Mouse (Mus musculus) B cell, adult 2 months (primary cell): ENCODE measurements at regions not wholly inside any gene's neighbourhood (a gene's known extent, or its start where the extent isn't known, plus 50 kb on each side); places are given as distances from the start of the nearest gene placed in this dataset.
A peak's percentile ranks its signal among the peaks of the same experiment; 100 is the strongest.
"Not testable (repeated sequence)": the region's sequence is repeated elsewhere in the genome, so short reads cannot be mapped to it uniquely, and the experiment has no call there.

ENCODE experiments used
- DNase-seq, 2 experiments: peaks; one replicate each; pipeline ENCODE4 v3.0.0; 2022

GRCm38 (mm10) chr5:74825517-74826254 is 123.0 kb upstream of the Lnx1 start:
- no peak for DNase-seq

- no peak for DNase-seq
Observed at GRCm38 (mm10) chr5:74823719-74824118, 121.0 kb upstream of the Lnx1 start.

GRCm38 (mm10) chr5:74821969-74822368 is 119.3 kb upstream of the Lnx1 start:
- no peak for DNase-seq

- no peak for DNase-seq
Observed at GRCm38 (mm10) chr5:74816523-74816922, 113.8 kb upstream of the Lnx1 start.

GRCm38 (mm10) chr5:74813396-74813795 is 110.7 kb upstream of the Lnx1 start:
- DNase-seq = no peak

GRCm38 (mm10) chr5:74811046-74811445 is 108.3 kb upstream of the Lnx1 start:
- DNase-seq = no peak

- DNase-seq = no peak
Observed at GRCm38 (mm10) chr5:74807581-74808221, 105.0 kb upstream of the Lnx1 start.

GRCm38 (mm10) chr5:74801946-74802345 is 99.2 kb upstream of the Lnx1 start:
- DNase-seq = no peak

GRCm38 (mm10) chr5:74800351-74800750 is 97.6 kb upstream of the Lnx1 start:
- DNase-seq = no peak

GRCm38 (mm10) chr5:74796421-74797067 is 93.8 kb upstream of the Lnx1 start:
- DNase-seq = peak in 1 of 2 experiments; percentile 14

- no peak for DNase-seq
Observed at GRCm38 (mm10) chr5:74794726-74795125, 92.0 kb upstream of the Lnx1 start.

- DNase-seq = no peak
Observed at GRCm38 (mm10) chr5:74793431-74793830, 90.7 kb upstream of the Lnx1 start.

GRCm38 (mm10) chr5:74792936-74793335 is 90.2 kb upstream of the Lnx1 start:
- no peak for DNase-seq

GRCm38 (mm10) chr5:74792301-74792700 is 89.6 kb upstream of the Lnx1 start:
- DNase-seq = no peak

- not testable (repeated sequence) for DNase-seq
Observed at GRCm38 (mm10) chr5:74790501-74790900, 87.8 kb upstream of the Lnx1 start.

- no peak for DNase-seq
Observed at GRCm38 (mm10) chr5:74783906-74784305, 81.2 kb upstream of the Lnx1 start.

- no peak for DNase-seq
Observed at GRCm38 (mm10) chr5:74778076-74778465, 75.4 kb upstream of the Lnx1 start.

- DNase-seq = no peak
Observed at GRCm38 (mm10) chr5:74777381-74778075, 74.8 kb upstream of the Lnx1 start.

GRCm38 (mm10) chr5:74776081-74776480 is 73.4 kb upstream of the Lnx1 start:
- DNase-seq = no peak

GRCm38 (mm10) chr5:74775596-74775995 is 72.9 kb upstream of the Lnx1 start:
- DNase-seq = no peak

- DNase-seq = no peak
Observed at GRCm38 (mm10) chr5:74773558-74774429, 71.1 kb upstream of the Lnx1 start.

GRCm38 (mm10) chr5:74771121-74771520 is 68.4 kb upstream of the Lnx1 start:
- no peak for DNase-seq
